Mouse (Mus musculus): ENCODE results near the gene Kcnd3. TPM values are rescaled to one million over a fixed set of nuclear protein-coding genes. Genes with fewer than 3 reads are reported as not detected.

Kcnd3 gene
- polyA plus RNA-seq, 1 experiment = 21.2 TPM

GRCm38 (mm10) chr3:105452556-105453213 lies 555 bp downstream of the Kcnd3 start:
- Histone ChIP-seq H3K4me3 (ENCODE audit: insufficient read depth, low read length) (peak overlapping the region; percentile 75), H3K27ac (ENCODE audit: insufficient read depth, low read length) (peak overlapping the region; percentile 94), H3K4me1 (ENCODE audit: control insufficient read depth, insufficient read depth, low read length) (peaks cover 16% of the 10 kb centered on the region)
- no peak for TF ChIP-seq CTCF (IDR thresholded peaks at IDR 0.05; ENCODE audit: extremely low read depth, insufficient read depth, low read length)
- TF ChIP-seq POLR2A (IDR thresholded peaks at IDR 0.05; ENCODE audit: extremely low read depth, insufficient read depth, low read length) = 0 out of 2 replicates have a peak, but pooled peaks have one; percentile 14

DNA sequence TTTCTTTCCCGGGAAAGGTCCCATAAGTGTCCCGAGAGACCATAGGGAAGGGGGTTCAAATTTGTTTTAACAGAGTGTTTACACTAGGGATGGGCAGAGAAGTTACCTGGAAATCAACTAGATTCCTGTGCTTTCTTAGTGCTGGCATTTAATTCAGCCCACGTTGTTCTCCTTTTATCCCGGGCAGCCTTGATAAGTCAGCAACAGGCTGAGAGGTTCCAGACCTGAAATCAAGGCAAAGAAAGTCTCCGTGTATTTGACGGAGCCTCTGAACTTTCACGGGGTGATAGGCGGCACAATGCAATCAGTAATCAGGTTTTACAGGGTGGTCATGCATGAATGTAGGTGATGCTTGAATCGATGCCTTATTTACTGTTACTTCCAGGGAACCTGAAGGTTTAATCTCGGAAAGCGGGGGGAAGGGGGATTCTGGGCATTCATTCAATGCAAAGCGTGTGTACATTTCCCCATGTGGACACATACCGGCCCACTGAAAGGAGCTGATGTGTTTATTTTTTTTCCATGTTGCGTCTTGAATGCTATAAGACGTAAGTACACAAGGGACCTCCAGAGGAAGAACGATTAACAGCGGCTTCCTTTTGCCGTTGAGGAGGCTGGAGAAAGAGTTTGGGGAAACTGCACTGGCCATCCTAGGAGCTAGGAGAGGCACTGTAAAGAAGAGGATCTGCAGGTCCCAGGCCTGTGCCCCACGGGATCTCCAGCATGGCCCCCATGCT lies 1.3 kb downstream of the Kcnd3 start:
- no peak for TF ChIP-seq CTCF (IDR thresholded peaks at IDR 0.05; ENCODE audit: extremely low read depth, insufficient read depth, low read length)
- no peak for TF ChIP-seq POLR2A (IDR thresholded peaks at IDR 0.05; ENCODE audit: extremely low read depth, insufficient read depth, low read length)
- Histone ChIP-seq H3K4me3 (ENCODE audit: insufficient read depth, low read length) (peak overlapping the region; percentile 75), H3K27ac (ENCODE audit: insufficient read depth, low read length) (peak overlapping the region; percentile 64), H3K4me1 (ENCODE audit: control insufficient read depth, insufficient read depth, low read length) (peaks cover 17% of the 10 kb centered on the region)

GRCm38 (mm10) chr3:105457657-105458056 lies 5.5 kb downstream of the Kcnd3 start:
- Histone ChIP-seq H3K27ac (ENCODE audit: insufficient read depth, low read length) (no peak overlapping the region), H3K4me3 (ENCODE audit: insufficient read depth, low read length) (no peak overlapping the region), H3K4me1 (ENCODE audit: control insufficient read depth, insufficient read depth, low read length) (peaks cover 17% of the 10 kb centered on the region)
- TF ChIP-seq CTCF (IDR thresholded peaks at IDR 0.05; ENCODE audit: extremely low read depth, insufficient read depth, low read length) = no peak
- TF ChIP-seq POLR2A (IDR thresholded peaks at IDR 0.05; ENCODE audit: extremely low read depth, insufficient read depth, low read length) = no peak

- TF ChIP-seq CTCF (IDR thresholded peaks at IDR 0.05; ENCODE audit: extremely low read depth, insufficient read depth, low read length) (no peak), POLR2A (IDR thresholded peaks at IDR 0.05; ENCODE audit: extremely low read depth, insufficient read depth, low read length) (no peak)
- Histone ChIP-seq H3K4me1 (ENCODE audit: control insufficient read depth, insufficient read depth, low read length) (peaks cover 4% of the 10 kb centered on the region; the same call in 1 of the 2 replicates), H3K27ac (ENCODE audit: insufficient read depth, low read length) (no peak overlapping the region), H3K4me3 (ENCODE audit: insufficient read depth, low read length) (no peak overlapping the region)
Observed at GRCm38 (mm10) chr3:105466538-105466937, 14.4 kb downstream of the Kcnd3 start.

DNA sequence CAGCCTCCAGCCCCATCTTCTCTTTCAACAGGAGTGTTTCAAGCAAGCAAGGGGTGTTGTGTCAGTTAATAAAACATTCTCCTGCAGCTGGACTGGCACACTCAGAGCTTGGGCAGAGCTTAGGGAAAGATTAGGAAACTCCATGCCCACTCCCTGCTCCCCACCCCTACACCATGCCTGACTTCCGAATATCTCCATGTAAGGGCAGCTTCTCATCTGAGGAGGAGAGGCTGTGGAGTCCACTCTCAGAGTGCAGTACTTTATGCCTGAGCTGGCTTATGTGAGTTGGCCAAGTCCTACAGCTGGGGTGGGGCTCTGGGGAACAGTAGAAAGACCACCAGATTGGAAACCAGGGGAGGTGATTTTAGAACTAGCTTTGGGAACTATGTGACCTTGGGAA lies 20.4 kb downstream of the Kcnd3 start:
- TF ChIP-seq CTCF (IDR thresholded peaks at IDR 0.05; ENCODE audit: extremely low read depth, insufficient read depth, low read length) (no peak), POLR2A (IDR thresholded peaks at IDR 0.05; ENCODE audit: extremely low read depth, insufficient read depth, low read length) (no peak)
- H3K4me3 ChIP-seq (ENCODE audit: insufficient read depth, low read length) = no peak overlapping the region
- H3K27ac ChIP-seq (ENCODE audit: insufficient read depth, low read length) = no peak overlapping the region
- H3K4me1 ChIP-seq (ENCODE audit: control insufficient read depth, insufficient read depth, low read length) = no peaks in the 10 kb centered on the region; the same call in 1 of the 2 replicates

DNA sequence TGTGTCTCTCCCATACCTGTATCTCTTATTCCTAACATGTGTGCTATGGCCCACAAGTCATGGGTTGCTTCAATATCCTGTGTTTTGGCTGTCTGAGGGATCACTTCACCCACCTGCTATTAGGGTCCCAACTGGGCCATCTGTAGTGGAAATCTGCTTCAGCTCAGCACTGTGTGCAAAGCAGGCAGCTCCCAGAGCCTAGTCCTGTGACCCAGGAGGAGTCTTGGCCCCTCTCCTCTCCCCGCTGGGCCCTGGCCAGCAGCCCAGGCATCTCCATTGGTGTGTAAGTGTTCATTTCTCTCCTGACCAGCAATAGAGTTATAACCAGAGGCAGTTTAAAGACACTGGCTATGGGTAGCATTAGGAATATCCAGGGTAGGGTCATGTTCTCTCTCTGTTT lies 24.3 kb downstream of the Kcnd3 start:
- no peak overlapping the region for H3K4me3 ChIP-seq (ENCODE audit: insufficient read depth, low read length)
- TF ChIP-seq CTCF (IDR thresholded peaks at IDR 0.05; ENCODE audit: extremely low read depth, insufficient read depth, low read length) = no peak
- TF ChIP-seq POLR2A (IDR thresholded peaks at IDR 0.05; ENCODE audit: extremely low read depth, insufficient read depth, low read length) = no peak
- H3K27ac ChIP-seq (ENCODE audit: insufficient read depth, low read length) = no peak overlapping the region
- H3K4me1 ChIP-seq (ENCODE audit: control insufficient read depth, insufficient read depth, low read length) = peaks cover 6% of the 10 kb centered on the region

- Histone ChIP-seq H3K27ac (ENCODE audit: insufficient read depth, low read length) (no peak overlapping the region), H3K4me1 (ENCODE audit: control insufficient read depth, insufficient read depth, low read length) (peaks cover 11% of the 10 kb centered on the region), H3K4me3 (ENCODE audit: insufficient read depth, low read length) (no peak overlapping the region)
- TF ChIP-seq POLR2A (IDR thresholded peaks at IDR 0.05; ENCODE audit: extremely low read depth, insufficient read depth, low read length) (no peak), CTCF (IDR thresholded peaks at IDR 0.05; ENCODE audit: extremely low read depth, insufficient read depth, low read length) (no peak)
Observed at GRCm38 (mm10) chr3:105478876-105479275, 26.7 kb downstream of the Kcnd3 start.

GRCm38 (mm10) chr3:105481419-105481818 lies 29.3 kb downstream of the Kcnd3 start:
- H3K4me1 ChIP-seq (ENCODE audit: control insufficient read depth, insufficient read depth, low read length) = peaks cover 11% of the 10 kb centered on the region
- H3K27ac ChIP-seq (ENCODE audit: insufficient read depth, low read length) = no peak overlapping the region
- no peak overlapping the region for H3K4me3 ChIP-seq (ENCODE audit: insufficient read depth, low read length)
- no peak for TF ChIP-seq POLR2A (IDR thresholded peaks at IDR 0.05; ENCODE audit: extremely low read depth, insufficient read depth, low read length)
- no peak for TF ChIP-seq CTCF (IDR thresholded peaks at IDR 0.05; ENCODE audit: extremely low read depth, insufficient read depth, low read length)

GRCm38 (mm10) chr3:105483651-105484052 lies 31.5 kb downstream of the Kcnd3 start:
- H3K27ac ChIP-seq (ENCODE audit: insufficient read depth, low read length) = no peak overlapping the region
- TF ChIP-seq POLR2A (IDR thresholded peaks at IDR 0.05; ENCODE audit: extremely low read depth, insufficient read depth, low read length) (no peak), CTCF (IDR thresholded peaks at IDR 0.05; ENCODE audit: extremely low read depth, insufficient read depth, low read length) (no peak)
- H3K4me1 ChIP-seq (ENCODE audit: control insufficient read depth, insufficient read depth, low read length) = peaks cover 12% of the 10 kb centered on the region
- no peak overlapping the region for H3K4me3 ChIP-seq (ENCODE audit: insufficient read depth, low read length)

GRCm38 (mm10) chr3:105487171-105487570 lies 35.0 kb downstream of the Kcnd3 start:
- Histone ChIP-seq H3K4me1 (ENCODE audit: control insufficient read depth, insufficient read depth, low read length) (peaks cover 10% of the 10 kb centered on the region), H3K4me3 (ENCODE audit: insufficient read depth, low read length) (no peak overlapping the region), H3K27ac (ENCODE audit: insufficient read depth, low read length) (no peak overlapping the region)
- TF ChIP-seq POLR2A (IDR thresholded peaks at IDR 0.05; ENCODE audit: extremely low read depth, insufficient read depth, low read length) = no peak
- TF ChIP-seq CTCF (IDR thresholded peaks at IDR 0.05; ENCODE audit: extremely low read depth, insufficient read depth, low read length) = no peak
